Mouse (Mus musculus) CD4-positive, CD25-positive, alpha-beta regulatory T cell, adult 4 months (primary cell): ENCODE measurements around the gene Hip1. TPM values are rescaled to one million over a fixed set of nuclear protein-coding genes. Genes with fewer than 3 reads are reported as not detected.

ENCODE experiments used
- ATAC-seq: one replicate; pipeline ENCODE4 v1.8.0; 2017
- polyA plus RNA-seq, 2 experiments: library from polyadenylated mRNA; unstranded; fragments of 100-300 nt; shearing (Covaris generic); gene quantifications; one replicate each; pipeline ENCODE4 v1.2.1; 2017

Hip1 gene
- polyA plus RNA-seq, 2 experiments from 2014 or later, result 5.4 to 7.4 TPM

- ATAC-seq, result no peak
Observed at GRCm38 (mm10) chr5:135531306-135531845, 13.5 kb downstream of the Hip1 start.

DNA sequence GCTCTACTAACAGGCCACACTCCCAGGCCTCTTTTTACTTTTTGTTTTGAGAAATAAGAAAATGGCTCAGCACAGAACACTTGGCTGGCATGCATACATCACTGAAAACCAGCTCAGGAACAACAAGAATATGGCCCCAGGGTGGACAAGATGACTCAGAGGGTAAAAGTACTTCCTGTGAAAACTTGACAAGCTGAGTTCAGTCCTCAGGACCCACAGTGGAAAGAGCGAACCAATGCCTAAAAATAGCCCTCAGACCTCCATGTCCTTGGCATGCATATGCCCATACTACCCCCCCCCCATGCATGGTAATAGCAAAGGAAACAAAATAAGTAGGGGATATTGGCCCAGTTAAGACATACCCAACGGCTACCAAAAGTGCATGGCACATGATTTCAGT lies 15.0 kb downstream of the Hip1 start:
- no peak for ATAC-seq

GRCm38 (mm10) chr5:135529310-135529709 lies 15.6 kb downstream of the Hip1 start:
- ATAC-seq, result no peak

DNA sequence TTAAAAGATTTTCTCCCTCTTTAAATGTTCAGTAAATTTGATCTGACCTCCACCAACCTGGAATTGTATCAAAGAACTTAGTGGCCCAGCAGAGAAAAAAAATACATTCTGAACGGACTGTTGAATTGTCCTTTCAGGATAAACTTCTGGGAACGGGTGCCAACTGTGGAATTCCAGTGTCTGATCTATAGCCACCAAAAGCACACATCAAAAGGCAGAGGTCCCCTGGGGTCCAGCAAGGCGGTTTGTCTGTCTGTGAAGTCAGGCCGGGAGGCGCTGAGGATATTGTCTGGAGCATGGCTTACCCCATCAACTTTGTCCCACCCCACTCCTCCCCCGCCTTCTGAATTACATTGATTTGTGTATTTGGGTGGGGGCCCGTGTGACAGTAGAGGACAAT lies 16.9 kb downstream of the Hip1 start:
- ATAC-seq, result no peak

DNA sequence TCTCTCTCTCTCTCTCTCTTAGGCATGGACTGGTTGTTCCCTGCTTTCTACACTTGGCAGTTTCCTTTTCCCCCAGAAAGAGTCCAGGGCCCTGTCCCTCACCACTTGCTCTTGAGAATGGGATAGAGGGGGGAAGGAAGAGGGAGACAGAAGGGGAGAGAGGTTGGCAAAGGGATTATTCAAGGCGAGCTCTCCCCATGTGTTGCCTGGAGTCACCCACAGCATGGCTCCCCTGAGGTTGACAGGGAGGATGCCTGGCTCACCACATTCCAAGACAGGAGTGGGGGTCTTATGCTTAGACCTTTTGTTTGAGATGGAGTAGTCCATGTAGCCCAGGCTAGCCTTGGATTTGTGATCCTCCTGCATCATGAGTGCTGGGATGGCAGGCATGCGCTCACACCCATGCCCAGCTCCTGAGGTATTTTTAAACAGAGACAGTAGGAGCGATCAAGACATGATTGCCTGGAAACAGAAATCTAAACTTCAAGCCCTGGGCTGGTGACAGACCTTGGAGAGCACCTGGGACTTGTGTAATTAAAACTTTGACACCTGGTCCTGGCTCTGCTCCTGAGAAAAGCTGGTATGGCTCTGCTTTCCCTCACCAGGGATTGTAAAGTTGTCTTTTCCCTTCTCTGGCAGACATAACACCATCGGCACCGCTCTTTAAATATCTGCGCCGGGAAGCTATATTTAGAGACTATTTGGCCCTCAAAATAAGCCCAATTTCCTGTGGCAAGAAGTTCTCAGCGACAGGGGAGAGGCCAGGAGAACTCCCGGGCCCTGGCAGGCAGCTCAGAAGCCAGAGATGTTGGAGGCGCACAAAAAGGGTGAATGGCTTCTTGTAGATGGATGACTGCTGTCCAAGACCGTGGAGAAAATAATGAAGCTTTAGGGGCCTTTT lies 20.0 kb downstream of the Hip1 start:
- no peak for ATAC-seq

DNA sequence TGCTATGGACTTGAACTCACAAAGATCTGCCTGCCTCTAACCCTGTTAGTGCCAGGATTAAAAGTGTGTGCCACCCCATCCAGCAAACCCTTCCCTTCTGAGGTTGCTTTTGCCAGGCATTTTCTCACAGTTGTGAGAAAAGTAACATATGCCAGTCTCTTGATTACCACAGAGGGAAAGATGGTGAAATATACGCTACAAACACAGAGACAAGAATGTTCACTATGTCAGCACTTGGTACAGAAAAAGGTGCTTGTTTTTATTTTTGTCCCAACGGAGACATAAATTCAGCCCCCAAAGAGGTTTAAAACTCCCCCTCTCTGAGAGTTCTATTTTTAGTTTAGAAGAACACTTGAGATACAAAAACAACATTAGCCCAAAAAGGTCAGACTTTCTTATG lies 20.8 kb downstream of the Hip1 start:
- no peak for ATAC-seq

DNA sequence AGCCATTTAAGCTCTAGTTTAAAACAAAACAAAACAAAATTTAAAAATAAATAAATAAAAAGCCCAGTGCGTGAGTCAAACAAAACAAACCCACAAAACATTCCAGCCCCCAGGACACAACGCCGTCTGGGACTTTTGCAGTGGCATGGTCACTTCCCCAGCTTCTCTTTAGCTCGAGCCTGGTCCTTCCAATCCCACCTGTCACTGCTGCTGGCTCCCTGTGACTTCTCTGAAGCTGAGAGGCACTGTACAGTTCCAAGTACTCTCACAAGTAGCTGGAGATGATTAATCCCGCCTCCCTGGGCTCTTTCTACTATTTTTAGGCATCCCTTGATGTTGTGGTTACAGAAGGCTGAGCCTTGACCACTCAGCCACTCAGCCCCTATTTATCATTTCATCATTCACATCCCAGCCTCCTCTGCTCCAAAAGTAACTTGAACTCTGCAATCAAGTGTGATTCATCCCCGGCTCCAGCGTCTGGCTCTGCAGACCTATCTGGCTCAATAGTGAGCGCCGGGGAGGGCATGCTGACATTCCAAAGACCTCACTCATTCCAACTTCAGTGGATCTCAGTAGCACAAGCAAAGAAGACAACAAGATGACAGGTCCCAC lies 22.7 kb downstream of the Hip1 start:
- no peak for ATAC-seq

DNA sequence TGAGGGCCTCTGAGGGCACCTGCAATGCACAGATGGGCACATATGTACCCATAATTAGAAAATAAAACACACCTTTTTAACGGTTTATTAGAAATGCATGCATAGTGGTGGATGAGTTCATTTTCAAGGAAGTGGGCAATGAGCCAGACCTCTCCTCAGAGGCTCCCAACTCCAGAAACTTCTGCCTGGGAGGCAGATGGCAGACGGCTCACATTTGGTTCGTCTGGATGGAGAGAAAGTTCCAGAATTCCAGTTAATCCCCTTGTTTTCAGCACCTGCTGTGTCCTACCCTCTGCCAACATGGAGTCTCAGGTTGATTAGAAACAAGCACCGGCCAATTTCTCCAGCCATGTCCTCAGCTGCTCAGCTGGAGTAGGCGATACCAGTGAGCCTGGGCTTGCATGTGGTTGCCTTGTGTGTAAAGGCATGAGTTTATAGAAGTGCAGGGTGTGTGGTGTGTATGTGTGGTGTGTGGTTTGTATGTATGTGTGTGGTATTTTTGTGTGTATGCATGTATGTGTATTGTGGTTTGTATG lies 27.5 kb downstream of the Hip1 start:
- ATAC-seq, result no peak

DNA sequence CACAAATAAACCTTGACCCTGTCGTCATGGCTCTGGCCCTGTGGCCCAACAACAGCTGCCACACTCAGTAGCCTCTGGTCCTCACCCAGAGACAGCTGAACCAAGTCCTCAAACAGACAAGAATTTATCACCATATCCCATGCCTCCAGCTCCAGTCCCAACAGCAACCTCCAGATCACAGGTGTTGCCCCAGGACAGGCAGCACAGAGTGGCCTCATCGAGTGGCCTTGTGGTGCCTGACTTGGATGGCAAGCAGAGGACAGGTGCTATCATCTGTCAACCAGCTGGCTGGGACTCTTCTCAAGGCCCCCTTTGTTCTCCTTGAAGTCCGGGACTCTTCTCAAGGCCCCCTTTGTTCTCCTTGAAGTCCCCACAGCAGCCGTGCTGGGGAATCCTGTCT lies 31.8 kb downstream of the Hip1 start:
- ATAC-seq, result no peak

- ATAC-seq, result no peak
Observed at GRCm38 (mm10) chr5:135511105-135511504, 33.8 kb downstream of the Hip1 start.

DNA sequence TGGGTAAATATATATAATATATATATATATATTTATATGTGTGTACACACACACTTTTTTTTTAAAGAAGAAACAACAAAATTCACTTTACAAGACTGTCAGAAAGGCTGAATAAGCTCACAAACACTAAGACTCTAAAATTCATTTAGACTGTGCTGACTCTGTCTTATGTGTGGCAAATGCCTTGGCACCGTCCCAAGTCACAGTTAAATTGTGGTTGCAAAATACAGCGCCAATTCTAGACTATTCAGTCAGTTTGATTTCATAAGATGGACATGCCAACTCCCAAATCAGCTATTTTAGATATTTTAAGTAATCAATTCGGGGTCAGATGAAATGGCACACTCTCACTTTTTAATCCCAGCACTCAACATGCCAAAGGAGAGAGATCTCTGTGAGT lies 36.6 kb downstream of the Hip1 start:
- no peak for ATAC-seq

- no peak for ATAC-seq
Observed at GRCm38 (mm10) chr5:135507561-135508273, 37.2 kb downstream of the Hip1 start.

DNA sequence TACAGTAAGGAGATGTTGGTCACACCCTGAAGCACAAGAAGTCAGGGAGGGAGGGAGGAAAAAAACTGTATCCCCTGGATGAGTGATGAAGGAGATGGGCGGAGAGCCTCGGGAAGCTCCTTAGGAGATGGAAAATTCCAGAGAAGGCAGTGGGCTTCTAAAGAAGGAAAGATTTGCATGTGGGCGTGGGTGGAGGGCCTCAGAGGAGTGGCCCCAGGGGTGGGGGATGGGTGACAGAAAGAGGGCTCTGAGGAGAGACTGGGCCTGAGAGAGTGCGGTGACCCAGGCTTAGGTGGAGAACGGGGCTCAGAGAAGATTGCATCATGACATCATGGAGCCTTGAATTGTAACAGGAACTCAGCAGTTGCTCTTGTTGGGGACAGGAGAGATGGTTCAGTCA lies 39.5 kb downstream of the Hip1 start:
- ATAC-seq, result no peak

- no peak for ATAC-seq
Observed at GRCm38 (mm10) chr5:135502931-135503330, 42.0 kb downstream of the Hip1 start.

GRCm38 (mm10) chr5:135502027-135502426 lies 42.9 kb downstream of the Hip1 start:
- no peak for ATAC-seq

GRCm38 (mm10) chr5:135498914-135499313 lies 46.0 kb downstream of the Hip1 start:
- ATAC-seq, result no peak

GRCm38 (mm10) chr5:135497347-135497955 lies 47.5 kb downstream of the Hip1 start:
- no peak for ATAC-seq

GRCm38 (mm10) chr5:135496489-135496888 lies 48.4 kb downstream of the Hip1 start:
- ATAC-seq, result no peak

GRCm38 (mm10) chr5:135495471-135495870 lies 49.4 kb downstream of the Hip1 start:
- ATAC-seq, result no peak

- ATAC-seq, result no peak
Observed at GRCm38 (mm10) chr5:135494183-135494910, 50.6 kb downstream of the Hip1 start.

- no peak for ATAC-seq
Observed at GRCm38 (mm10) chr5:135493095-135493494, 51.8 kb downstream of the Hip1 start.

DNA sequence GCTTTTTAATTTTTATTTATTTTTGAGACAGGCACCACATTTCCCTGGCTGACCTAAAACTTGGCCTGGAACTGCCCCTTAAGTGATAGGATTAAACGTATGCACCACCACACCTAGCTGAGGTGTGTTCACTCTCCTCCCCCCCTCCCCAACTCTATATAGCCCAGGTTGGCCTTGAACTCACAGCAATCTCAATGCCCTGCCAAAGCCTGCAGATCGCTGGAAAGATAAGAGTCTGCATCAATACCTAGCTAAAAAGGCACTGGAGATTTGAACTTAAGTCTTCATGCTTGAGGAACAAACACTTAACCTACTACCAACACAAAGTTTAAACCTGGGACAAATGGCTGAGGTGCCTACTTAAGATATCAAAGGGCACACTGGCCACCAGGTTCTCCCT lies 52.8 kb downstream of the Hip1 start:
- no peak for ATAC-seq
